Mouse (Mus musculus) WW6 (cell line): ENCODE results near the gene Slc39a13.
"Not testable (repeated sequence)": the region's sequence is repeated elsewhere in the genome, so short reads cannot be mapped to it uniquely, and the experiment has no call there.

Source experiments
- DNase-seq: peaks from one replicate; pipeline ENCODE4 v3.0.0-alpha.2; 2013; ENCODE audit warnings: low read depth, low spot score

Gene Slc39a13

DNA sequence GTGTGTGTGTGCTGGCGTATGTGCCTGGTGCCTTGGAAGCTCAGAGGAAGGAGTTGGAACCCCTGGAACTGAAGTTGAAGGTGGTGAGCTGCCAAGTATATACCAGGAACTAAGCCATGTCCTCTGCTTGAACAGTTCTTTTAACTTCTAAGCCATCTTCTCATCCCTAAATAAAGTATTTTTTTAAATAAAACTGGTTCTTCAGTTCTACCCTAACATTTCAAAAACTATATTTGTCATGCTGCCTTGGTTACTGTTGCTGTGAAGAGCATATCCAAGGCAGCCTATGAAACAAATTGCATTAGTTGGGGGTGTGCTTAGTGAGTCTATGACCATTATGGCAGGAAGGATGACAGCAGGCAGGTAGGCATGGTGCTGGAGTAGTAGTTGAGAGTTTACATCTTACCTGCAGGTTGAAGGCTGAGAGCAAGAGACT lies 45.1 kb downstream of the Slc39a13 start:
- no peak for DNase-seq

DNA sequence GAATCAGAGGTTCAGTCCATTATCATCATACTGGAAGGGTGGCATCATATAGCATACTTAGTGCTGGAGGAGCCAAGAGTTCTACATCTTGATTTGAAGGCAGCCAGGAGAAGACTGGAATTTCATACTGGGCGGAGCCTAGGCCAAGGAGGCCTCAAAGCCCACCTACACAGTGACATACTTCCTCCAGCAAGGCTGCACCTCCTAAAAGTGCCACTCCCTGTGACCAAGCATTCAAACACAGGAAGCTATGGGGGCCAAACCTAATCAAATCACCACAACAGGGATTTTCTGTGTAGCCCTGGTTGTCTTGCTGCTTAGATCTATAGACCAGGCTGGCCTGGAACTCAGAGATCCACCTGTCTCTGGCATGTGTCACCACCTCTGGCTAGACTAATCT lies 46.3 kb downstream of the Slc39a13 start:
- DNase-seq, result no peak

DNA sequence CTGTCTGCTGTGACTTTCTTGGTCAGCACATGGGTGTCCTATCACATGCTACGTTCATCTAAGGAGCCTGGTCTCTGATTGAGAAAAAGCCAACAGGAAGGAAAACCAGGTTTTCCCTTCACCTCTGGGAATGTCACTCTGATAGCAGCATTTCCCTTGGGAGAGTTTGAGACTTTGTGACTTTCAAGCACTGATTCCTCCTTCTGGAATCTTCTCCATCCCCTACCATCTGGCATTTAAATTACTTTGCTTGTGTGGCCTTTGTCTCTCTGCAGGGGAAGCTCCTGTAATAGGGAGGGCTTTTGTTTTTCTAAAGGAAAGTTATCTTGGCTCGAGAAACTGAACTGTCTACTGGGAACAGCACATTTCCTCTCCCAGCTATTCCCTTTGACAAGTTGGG lies 47.1 kb downstream of the Slc39a13 start:
- no peak for DNase-seq

DNA sequence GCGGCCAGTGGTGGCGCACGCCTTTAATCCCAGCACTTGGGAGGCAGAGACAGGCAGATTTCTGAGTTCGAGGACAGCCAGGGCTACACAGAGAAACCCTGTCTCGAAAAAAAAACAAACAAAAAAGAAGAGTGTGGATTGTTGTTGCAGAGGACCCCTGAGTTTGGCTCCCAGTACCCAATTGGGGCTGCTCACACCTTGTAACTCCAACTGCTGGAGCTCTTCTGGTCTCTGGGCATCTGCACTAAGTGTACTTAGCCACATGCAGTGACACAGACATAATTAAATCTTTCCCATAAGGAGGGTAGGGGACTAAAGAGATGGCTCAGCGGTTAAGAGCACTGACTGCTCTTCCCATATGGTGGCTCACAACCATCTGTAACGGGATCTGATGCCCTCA lies 48.0 kb downstream of the Slc39a13 start:
- not testable (repeated sequence) for DNase-seq

DNA sequence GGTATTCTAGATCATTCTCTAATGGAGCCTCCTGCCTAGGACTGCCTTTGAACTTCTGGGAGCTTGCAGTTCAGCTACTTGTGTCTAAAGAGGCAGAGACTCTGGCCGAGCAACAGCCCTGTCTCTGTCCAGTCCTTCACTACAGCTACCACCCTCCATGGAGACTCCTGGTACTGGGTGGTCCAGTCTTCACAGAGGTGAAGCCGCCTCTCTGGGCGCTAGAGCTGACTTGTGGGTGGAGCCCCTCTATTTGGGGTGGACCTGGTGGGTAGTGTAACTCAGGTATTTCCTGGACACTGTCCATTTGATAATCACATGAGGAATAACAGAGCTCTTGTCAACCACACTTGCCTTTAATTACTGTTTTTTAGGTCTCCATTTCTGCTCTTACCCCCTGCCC lies 50.3 kb downstream of the Slc39a13 start:
- DNase-seq, result no peak

DNA sequence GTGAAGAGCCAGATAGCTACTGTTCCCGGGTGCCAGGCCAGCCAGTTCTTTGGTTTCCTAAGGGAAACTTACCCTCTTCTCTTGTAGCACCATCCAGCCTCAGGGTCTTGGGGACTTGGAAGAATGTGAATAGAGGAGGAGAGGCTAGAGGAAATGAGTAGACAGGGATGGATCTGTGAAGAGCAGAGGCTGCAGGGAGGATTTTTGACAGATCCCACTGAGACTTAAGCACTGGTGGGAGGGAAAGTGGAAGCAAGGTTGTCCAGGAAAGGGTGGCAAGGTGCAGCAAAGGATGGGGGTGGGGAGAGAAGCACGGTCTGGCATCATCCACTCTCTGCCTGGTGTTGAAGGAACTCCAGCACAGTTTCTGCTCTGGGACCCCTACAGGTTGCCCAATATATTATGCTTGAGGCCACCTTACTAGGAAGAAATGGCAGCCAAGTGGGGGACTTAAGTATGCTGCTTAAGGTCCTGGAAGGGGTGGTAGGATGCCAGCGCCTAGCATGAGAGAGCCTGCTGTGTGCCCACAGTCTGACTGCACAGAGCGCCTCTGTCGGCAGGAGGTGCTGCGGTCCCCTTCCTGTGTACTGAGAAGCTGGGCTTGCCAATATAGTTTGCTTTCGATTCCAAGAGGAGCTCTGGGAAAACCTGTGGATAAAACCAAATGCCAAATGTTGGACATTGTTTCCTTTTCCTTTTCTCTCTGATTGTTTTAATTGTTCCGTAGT lies 52.0 kb downstream of the Slc39a13 start:
- DNase-seq, result no peak

DNA sequence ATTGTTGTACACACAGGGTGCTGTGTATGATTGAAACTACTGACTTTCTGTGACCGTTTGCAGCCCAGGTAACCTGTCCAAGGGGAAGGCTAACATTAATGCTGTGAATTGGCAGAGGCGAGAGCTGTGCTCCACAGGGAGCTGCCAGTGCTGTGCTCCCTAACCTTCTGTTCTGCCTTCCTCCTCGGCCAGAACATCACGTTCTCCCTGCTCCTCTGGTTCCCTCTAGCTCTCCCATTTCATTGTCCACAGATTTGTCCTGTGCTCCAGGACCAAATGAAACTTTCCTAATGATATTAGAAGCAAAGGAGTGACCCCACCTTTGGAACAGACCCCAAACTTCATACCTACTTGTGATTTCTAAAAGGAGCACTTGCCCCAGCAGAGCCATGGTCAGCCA lies 54.8 kb downstream of the Slc39a13 start:
- no peak for DNase-seq

DNA sequence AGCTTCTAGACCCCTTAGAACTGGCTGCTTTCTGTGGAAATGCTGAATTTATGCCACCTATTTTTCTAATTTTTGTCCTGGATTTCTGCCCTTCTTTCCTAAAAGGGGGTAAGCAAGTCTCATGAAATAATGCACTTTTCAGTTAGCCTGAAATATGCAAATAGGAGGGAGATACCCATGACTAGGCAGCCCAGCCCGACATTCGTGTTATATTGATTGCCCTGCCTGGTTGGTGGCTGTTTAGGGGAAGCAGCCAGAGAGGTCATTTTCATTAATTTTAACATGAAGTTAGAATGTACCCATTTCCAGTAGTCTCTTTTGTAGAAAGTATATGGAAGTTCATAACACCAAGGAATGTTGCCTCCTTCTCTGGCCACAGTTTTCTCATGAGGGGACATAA lies 56.3 kb downstream of the Slc39a13 start:
- no peak for DNase-seq
